Mouse (Mus musculus): ENCODE results near the gene Cyp2d11. TPM values are rescaled to one million over a fixed set of nuclear protein-coding genes. Genes with fewer than 3 reads are reported as not detected.
A peak's percentile ranks its signal among the peaks of the same experiment; 100 is the strongest.
"Not testable (repeated sequence)": the region's sequence is repeated elsewhere in the genome, so short reads cannot be mapped to it uniquely, and the experiment has no call there.

Cyp2d11 gene
- polyA plus RNA-seq, 1 experiment from 2014 or later = not detected

- 80% methylated on average over 5 of the region's 5 CpGs for WGBS
- DNase-seq (ENCODE audit: low spot score) = no peak
- H3K27ac ChIP-seq = no peak overlapping the region
- no peaks in the 10 kb centered on the region for H3K36me3 ChIP-seq
- peaks cover 69% of the 10 kb centered on the region for H3K4me1 ChIP-seq (replicated peaks)
- H3K27me3 ChIP-seq (ENCODE audit: insufficient read depth, poor library complexity, severe bottlenecking) = no peaks in the 10 kb centered on the region
- no peak overlapping the region for H3K4me3 ChIP-seq
- H3K9me3 ChIP-seq = no peaks in the 10 kb centered on the region
These were observed 16.1 kb downstream of the Cyp2d11 start for GRCm38 (mm10) chr15:82377701-82378100.

- 73% methylated on average over 17 of the region's 17 CpGs for whole genome bisulfite sequencing
- DNase-seq (ENCODE audit: low spot score) = no peak
- H3K27me3 ChIP-seq (ENCODE audit: insufficient read depth, poor library complexity, severe bottlenecking) = no peaks in the 10 kb centered on the region
- H3K4me3 ChIP-seq = no peak overlapping the region
- H3K27ac ChIP-seq = peak overlapping the region; percentile 70; the same call in 1 of the 2 replicates
- H3K9me3 ChIP-seq = no peaks in the 10 kb centered on the region
- peaks cover 69% of the 10 kb centered on the region for H3K4me1 ChIP-seq (replicated peaks)
- no peaks in the 10 kb centered on the region for H3K36me3 ChIP-seq
These were observed 17.3 kb downstream of the Cyp2d11 start for GRCm38 (mm10) chr15:82376393-82377138.

GRCm38 (mm10) chr15:82375855-82376254 is 18.0 kb downstream of the Cyp2d11 start:
- Histone ChIP-seq H3K9me3 (no peaks in the 10 kb centered on the region), H3K27ac (0 out of 2 replicates have a peak overlapping the region, but pooled peaks have one; percentile 51), H3K4me1 (replicated peaks) (peaks cover 65% of the 10 kb centered on the region), H3K4me3 (no peak overlapping the region), H3K36me3 (no peaks in the 10 kb centered on the region), H3K27me3 (ENCODE audit: insufficient read depth, poor library complexity, severe bottlenecking) (no peaks in the 10 kb centered on the region)
- DNase-seq (ENCODE audit: low spot score) = no peak
- WGBS = 88% methylated on average over 9 of the region's 9 CpGs

- no peaks in the 10 kb centered on the region for H3K27me3 ChIP-seq (ENCODE audit: insufficient read depth, poor library complexity, severe bottlenecking)
- DNase-seq (ENCODE audit: low spot score) = no peak
- no peak overlapping the region for H3K27ac ChIP-seq
- H3K4me3 ChIP-seq = no peak overlapping the region
- no peaks in the 10 kb centered on the region for H3K36me3 ChIP-seq
- H3K4me1 ChIP-seq (replicated peaks) = peaks cover 51% of the 10 kb centered on the region
- H3K9me3 ChIP-seq = no peaks in the 10 kb centered on the region
- WGBS = 74% methylated on average over 5 of the region's 5 CpGs
These were observed 19.4 kb downstream of the Cyp2d11 start for GRCm38 (mm10) chr15:82374437-82374836.

GRCm38 (mm10) chr15:82372991-82373390 is 20.8 kb downstream of the Cyp2d11 start:
- no peak overlapping the region for H3K4me3 ChIP-seq
- no peaks in the 10 kb centered on the region for H3K9me3 ChIP-seq
- WGBS = 85% methylated on average over 5 of the region's 5 CpGs
- H3K4me1 ChIP-seq (replicated peaks) = peaks cover 36% of the 10 kb centered on the region
- DNase-seq (ENCODE audit: low spot score) = no peak
- no peaks in the 10 kb centered on the region for H3K27me3 ChIP-seq (ENCODE audit: insufficient read depth, poor library complexity, severe bottlenecking)
- no peaks in the 10 kb centered on the region for H3K36me3 ChIP-seq
- 0 out of 2 replicates have a peak overlapping the region, but pooled peaks have one; percentile 4 for H3K27ac ChIP-seq

- Histone ChIP-seq H3K4me3 (no peak overlapping the region), H3K4me1 (replicated peaks) (peaks cover 31% of the 10 kb centered on the region), H3K27ac (no peak overlapping the region), H3K36me3 (no peaks in the 10 kb centered on the region), H3K27me3 (ENCODE audit: insufficient read depth, poor library complexity, severe bottlenecking) (no peaks in the 10 kb centered on the region), H3K9me3 (no peaks in the 10 kb centered on the region)
- 88% methylated on average over 6 of the region's 6 CpGs for WGBS
- no peak for DNase-seq (ENCODE audit: low spot score)
These were observed 21.4 kb downstream of the Cyp2d11 start for GRCm38 (mm10) chr15:82372446-82372845.

GRCm38 (mm10) chr15:82368851-82369250 is 25.0 kb downstream of the Cyp2d11 start:
- Histone ChIP-seq H3K4me1 (replicated peaks) (peaks cover 10% of the 10 kb centered on the region; the same call in 1 of the 2 replicates), H3K36me3 (no peaks in the 10 kb centered on the region), H3K27me3 (ENCODE audit: insufficient read depth, poor library complexity, severe bottlenecking) (no peaks in the 10 kb centered on the region), H3K9me3 (no peaks in the 10 kb centered on the region), H3K27ac (no peak overlapping the region), H3K4me3 (no peak overlapping the region)
- no peak for DNase-seq (ENCODE audit: low spot score)
- 88% methylated on average over 1 of the region's 1 CpGs for WGBS

- no peaks in the 10 kb centered on the region for H3K27me3 ChIP-seq (ENCODE audit: insufficient read depth, poor library complexity, severe bottlenecking)
- DNase-seq (ENCODE audit: low spot score) = no peak
- no peak overlapping the region for H3K27ac ChIP-seq
- peaks cover 4% of the 10 kb centered on the region; the same call in 1 of the 2 replicates for H3K4me1 ChIP-seq (replicated peaks)
- no peak overlapping the region for H3K4me3 ChIP-seq
- no peaks in the 10 kb centered on the region for H3K9me3 ChIP-seq
- no peaks in the 10 kb centered on the region for H3K36me3 ChIP-seq
- 92% methylated on average over 4 of the region's 4 CpGs for WGBS
These were observed 25.7 kb downstream of the Cyp2d11 start for GRCm38 (mm10) chr15:82368146-82368545.

- H3K36me3 ChIP-seq; DNase-seq (ENCODE audit: low spot score); H3K4me3 ChIP-seq; H3K4me1 ChIP-seq (replicated peaks); H3K27me3 ChIP-seq (ENCODE audit: insufficient read depth, poor library complexity, severe bottlenecking); H3K9me3 ChIP-seq; H3K27ac ChIP-seq: not testable (repeated sequence)
- 9% methylated on average over 7 of the region's 9 CpGs for WGBS
These were observed 29.3 kb downstream of the Cyp2d11 start for GRCm38 (mm10) chr15:82364561-82364960.

GRCm38 (mm10) chr15:82363801-82364200 is 30.0 kb downstream of the Cyp2d11 start:
- H3K4me1 ChIP-seq (replicated peaks); H3K27me3 ChIP-seq (ENCODE audit: insufficient read depth, poor library complexity, severe bottlenecking); H3K4me3 ChIP-seq; H3K36me3 ChIP-seq; H3K27ac ChIP-seq; H3K9me3 ChIP-seq; DNase-seq (ENCODE audit: low spot score): not testable (repeated sequence)
- WGBS = 75% methylated on average over 7 of the region's 12 CpGs

- H3K36me3 ChIP-seq = no peaks in the 10 kb centered on the region
- H3K27ac ChIP-seq = no peak overlapping the region
- peaks cover 7% of the 10 kb centered on the region for H3K4me1 ChIP-seq (replicated peaks)
- DNase-seq (ENCODE audit: low spot score) = no peak
- 87% methylated on average over 4 of the region's 4 CpGs for WGBS
- no peaks in the 10 kb centered on the region for H3K27me3 ChIP-seq (ENCODE audit: insufficient read depth, poor library complexity, severe bottlenecking)
- H3K4me3 ChIP-seq = no peak overlapping the region
- no peaks in the 10 kb centered on the region for H3K9me3 ChIP-seq
These were observed 31.6 kb downstream of the Cyp2d11 start for GRCm38 (mm10) chr15:82362234-82362633.

GRCm38 (mm10) chr15:82361459-82362018 is 32.3 kb downstream of the Cyp2d11 start:
- DNase-seq (ENCODE audit: low spot score) = no peak
- Histone ChIP-seq H3K27me3 (ENCODE audit: insufficient read depth, poor library complexity, severe bottlenecking) (no peaks in the 10 kb centered on the region), H3K36me3 (no peaks in the 10 kb centered on the region), H3K4me3 (no peak overlapping the region), H3K4me1 (replicated peaks) (peaks cover 7% of the 10 kb centered on the region), H3K9me3 (no peaks in the 10 kb centered on the region), H3K27ac (no peak overlapping the region)
- WGBS = 80% methylated on average over 11 of the region's 11 CpGs

GRCm38 (mm10) chr15:82358431-82359260 is 35.2 kb downstream of the Cyp2d11 start:
- WGBS = 66% methylated on average over 22 of the region's 22 CpGs
- no peak overlapping the region for H3K4me3 ChIP-seq
- H3K27ac ChIP-seq = peak overlapping the region; percentile 59; the same call in 1 of the 2 replicates
- no peaks in the 10 kb centered on the region for H3K27me3 ChIP-seq (ENCODE audit: insufficient read depth, poor library complexity, severe bottlenecking)
- H3K4me1 ChIP-seq (replicated peaks) = peaks cover 13% of the 10 kb centered on the region
- H3K36me3 ChIP-seq = no peaks in the 10 kb centered on the region
- DNase-seq (ENCODE audit: low spot score) = no peak
- H3K9me3 ChIP-seq = no peaks in the 10 kb centered on the region
